Mouse (Mus musculus) intestine, embryonic 14.5 days (tissue): ENCODE data around the gene Cyp2d10. TPM values are rescaled to one million over a fixed set of nuclear protein-coding genes. Genes with fewer than 3 reads are reported as not detected.

Source experiments
- ATAC-seq: fragments of 200-750 bp; cut with Nextera tagmentation; replicated peaks from 2 replicates; pipeline ENCODE4 v1.8.0; 2017; ENCODE audit warnings: low read depth, moderate number of reproducible peaks, moderate TSS enrichment, moderate library complexity; ENCODE audit not compliant: low FRiP score, low TSS enrichment
- DNase-seq: peaks from one replicate; pipeline ENCODE4 v3.0.0-alpha.2; 2018; ENCODE audit warnings: low spot score
- H3K27ac ChIP-seq: fragments of 300-500 bp; sonication (generic); 2 replicates; pipeline ENCODE4 v1.5.1; 2014; ENCODE audit warnings: low read depth, mild to moderate bottlenecking, control low read depth
- H3K27me3 ChIP-seq: fragments of 300-500 bp; sonication (generic); replicated peaks from 2 replicates; pipeline ENCODE4 v1.6.1; 2014; ENCODE audit warnings: low read length, control low read depth; ENCODE audit not compliant: control insufficient read depth, insufficient read depth
- H3K36me3 ChIP-seq: fragments of 300-500 bp; sonication (generic); 2 replicates; pipeline ENCODE4 v1.6.1; 2014; ENCODE audit warnings: low read length, control low read depth; ENCODE audit not compliant: control insufficient read depth, insufficient read depth
- H3K4me1 ChIP-seq: fragments of 300-500 bp; sonication (generic); replicated peaks from 2 replicates; pipeline ENCODE4 v1.6.1; 2014; ENCODE audit warnings: low read length, control low read depth, mixed read lengths; ENCODE audit not compliant: control insufficient read depth, insufficient read depth
- H3K4me2 ChIP-seq: fragments of 300-500 bp; sonication (generic); 2 replicates; pipeline ENCODE4 v1.6.1; 2014; ENCODE audit warnings: low read length
- H3K4me3 ChIP-seq: fragments of 300-500 bp; sonication (generic); 2 replicates; pipeline ENCODE4 v1.5.1; 2014; ENCODE audit warnings: low read depth, low read length, control low read depth, mixed read lengths
- H3K9ac ChIP-seq: fragments of 300-500 bp; sonication (generic); 2 replicates; pipeline ENCODE4 v1.6.1; 2014; ENCODE audit warnings: mild to moderate bottlenecking, low read length
- H3K9me3 ChIP-seq: fragments of 300-500 bp; sonication (generic); 2 replicates; pipeline ENCODE4 v1.6.1; 2016; ENCODE audit warnings: low read length, control low read depth; ENCODE audit not compliant: control insufficient read depth
- whole genome bisulfite sequencing: fragments of 180-500 bp; shearing (Covaris S2); extraction: QIAGEN DNeasy Blood & Tissue Kit; methylation state at CpG from one replicate; pipeline ENCODE4 v1.1.7; 2014; 5-methylcytosine and 5-hydroxymethylcytosine counted together
- polyA plus RNA-seq: library from polyadenylated mRNA; unstranded; fragments of >200 nt; fragmentation: Nextera tagmentation; extraction: Ambion mirVana; gene quantifications from 2 replicates; pipeline ENCODE4 v1.2.1, GENCODE M21; 2014

Gene Cyp2d10
- polyA plus RNA-seq, 1 experiment from 2014 or later = not detected

DNA sequence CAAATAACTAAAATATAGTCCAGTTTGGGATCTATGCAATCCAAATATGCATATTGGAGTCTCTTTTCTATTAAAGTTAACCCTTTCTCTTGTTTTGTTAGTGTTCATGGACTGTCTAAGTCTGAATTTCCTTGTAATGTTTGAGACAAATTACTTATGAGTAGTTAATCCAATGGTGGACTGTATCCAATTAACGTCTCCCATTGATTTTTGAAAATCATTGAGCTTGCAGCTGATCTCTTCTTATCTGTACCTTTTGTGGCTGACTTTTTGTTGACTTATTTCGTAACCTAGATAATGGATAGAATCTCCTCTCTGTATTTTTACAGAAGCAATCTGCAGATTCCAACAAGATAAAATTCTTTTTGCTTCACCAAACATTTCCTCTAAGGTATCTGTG is 24.6 kb downstream of the Cyp2d10 start:
- Histone ChIP-seq H3K27ac (no peak overlapping the region), H3K27me3 (no peaks in the 10 kb centered on the region), H3K4me3 (no peak overlapping the region), H3K36me3 (no peaks in the 10 kb centered on the region), H3K9me3 (no peaks in the 10 kb centered on the region), H3K4me2 (no peak overlapping the region), H3K4me1 (peaks cover 23% of the 10 kb centered on the region; the same call in 1 of the 2 replicates), H3K9ac (no peak overlapping the region)
- no peak for ATAC-seq
- DNase-seq = no peak
- 87% methylated on average over 2 of the region's 2 CpGs for WGBS

DNA sequence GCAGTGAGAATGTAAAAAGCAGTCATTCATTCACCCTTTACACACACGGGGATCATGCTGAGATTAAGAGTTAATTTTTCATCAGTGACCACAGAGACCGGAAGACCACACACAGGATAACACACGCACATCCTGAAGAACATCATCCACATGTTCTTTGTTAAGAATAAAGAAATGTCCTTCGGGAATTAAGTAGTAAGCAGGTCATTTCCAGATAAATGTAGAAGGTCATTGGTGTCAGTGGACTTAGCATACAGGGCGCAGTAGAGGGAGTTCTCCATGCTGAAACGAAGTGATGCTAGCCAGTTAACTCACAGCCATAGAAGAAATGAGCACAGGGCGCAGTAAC is 26.3 kb downstream of the Cyp2d10 start:
- ATAC-seq = peak; percentile 20; the same call in 1 of the 2 replicates
- 22% methylated on average over 7 of the region's 7 CpGs for WGBS

DNA sequence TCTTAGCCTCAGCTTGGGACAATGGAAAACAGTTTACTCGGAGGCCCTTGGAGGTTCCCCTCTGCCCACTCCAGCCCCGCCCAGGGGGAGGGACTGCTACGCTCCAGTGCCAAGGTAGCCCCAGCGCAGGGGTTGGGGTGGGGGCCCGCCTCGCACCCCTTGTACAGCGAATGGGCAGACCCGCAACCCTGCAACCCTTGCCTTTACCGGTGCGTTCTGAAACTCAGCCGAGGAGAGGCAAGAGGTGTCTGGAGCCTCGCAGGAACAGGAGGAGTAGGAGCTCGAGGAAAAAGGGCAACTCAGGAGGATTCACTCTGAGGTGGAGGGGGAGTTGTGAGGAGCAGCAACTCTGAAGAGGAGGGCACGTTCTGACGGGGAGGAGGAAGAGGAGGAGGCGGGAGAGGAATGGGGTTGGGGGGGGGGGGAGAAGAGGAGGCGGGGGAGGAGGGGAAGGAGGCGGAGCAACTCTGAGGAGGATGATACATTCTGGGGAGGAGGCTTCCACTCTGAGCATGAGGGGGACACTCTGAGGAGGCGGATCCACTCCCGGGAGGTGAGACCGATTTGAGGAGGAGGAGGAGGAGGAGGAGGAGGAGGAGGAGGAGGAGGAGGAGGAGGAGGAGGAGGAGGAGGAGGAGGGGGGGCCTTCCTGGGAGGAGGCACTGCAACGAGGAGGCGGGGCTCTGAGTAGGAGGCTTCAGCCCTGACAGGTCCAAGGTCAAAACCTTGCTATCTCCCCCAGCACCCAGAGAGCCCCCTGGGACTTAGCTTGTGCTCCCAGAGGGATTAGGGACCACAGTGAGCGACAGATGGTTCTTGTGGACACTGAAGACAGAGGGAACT is 26.9 kb downstream of the Cyp2d10 start, which contains the start of gene Cyp2d22:
Gene Cyp2d22 (minus strand): TSS at position 390 of the 843 bp plus-strand sequence.
- H3K9ac ChIP-seq = peak within 1 kb of the TSS; percentile 50
- peak; percentile 68 for ATAC-seq
- H3K4me2 ChIP-seq = peak within 1 kb of the TSS; percentile 65
- DNase-seq = peak; percentile 76
- H3K36me3 ChIP-seq = no peaks in the 10 kb centered on the region
- H3K4me3 ChIP-seq = peak within 1 kb of the TSS; percentile 49
- peaks cover 23% of the 10 kb centered on the region; the same call in 1 of the 2 replicates for H3K4me1 ChIP-seq
- H3K27me3 ChIP-seq = no peaks in the 10 kb centered on the region
- H3K9me3 ChIP-seq = no peaks in the 10 kb centered on the region
- under 1% methylated on average over 19 of the region's 24 CpGs for WGBS
- peak within 1 kb of the TSS; percentile 87 for H3K27ac ChIP-seq

More for the DNA sequence above, 26.3 kb downstream of the Cyp2d10 start:
- peak; percentile 49 for DNase-seq
- no peaks in the 10 kb centered on the region for H3K27me3 ChIP-seq
- H3K27ac ChIP-seq = peak overlapping the region; percentile 54; the same call in 1 of the 2 replicates
- 0 out of 2 replicates have a peak overlapping the region, but pooled peaks have one; percentile 13 for H3K9ac ChIP-seq
- H3K4me2 ChIP-seq = peak overlapping the region; percentile 65
- H3K36me3 ChIP-seq = no peaks in the 10 kb centered on the region
- H3K9me3 ChIP-seq = no peaks in the 10 kb centered on the region
- peak overlapping the region; percentile 31 for H3K4me3 ChIP-seq
- peaks cover 23% of the 10 kb centered on the region; the same call in 1 of the 2 replicates for H3K4me1 ChIP-seq

GRCm38 (mm10) chr15:82379511-82379870 is 27.5 kb downstream of the Cyp2d10 start:
- Histone ChIP-seq H3K4me2 (peak overlapping the region; percentile 65), H3K27me3 (no peaks in the 10 kb centered on the region), H3K4me3 (peak overlapping the region; percentile 49), H3K9me3 (no peaks in the 10 kb centered on the region), H3K9ac (peak overlapping the region; percentile 50), H3K27ac (peak overlapping the region; percentile 87), H3K36me3 (no peaks in the 10 kb centered on the region), H3K4me1 (peaks cover 23% of the 10 kb centered on the region; the same call in 1 of the 2 replicates)
- 16% methylated on average over 7 of the region's 7 CpGs for WGBS
- DNase-seq (no peak), ATAC-seq (peak; percentile 54)

DNA sequence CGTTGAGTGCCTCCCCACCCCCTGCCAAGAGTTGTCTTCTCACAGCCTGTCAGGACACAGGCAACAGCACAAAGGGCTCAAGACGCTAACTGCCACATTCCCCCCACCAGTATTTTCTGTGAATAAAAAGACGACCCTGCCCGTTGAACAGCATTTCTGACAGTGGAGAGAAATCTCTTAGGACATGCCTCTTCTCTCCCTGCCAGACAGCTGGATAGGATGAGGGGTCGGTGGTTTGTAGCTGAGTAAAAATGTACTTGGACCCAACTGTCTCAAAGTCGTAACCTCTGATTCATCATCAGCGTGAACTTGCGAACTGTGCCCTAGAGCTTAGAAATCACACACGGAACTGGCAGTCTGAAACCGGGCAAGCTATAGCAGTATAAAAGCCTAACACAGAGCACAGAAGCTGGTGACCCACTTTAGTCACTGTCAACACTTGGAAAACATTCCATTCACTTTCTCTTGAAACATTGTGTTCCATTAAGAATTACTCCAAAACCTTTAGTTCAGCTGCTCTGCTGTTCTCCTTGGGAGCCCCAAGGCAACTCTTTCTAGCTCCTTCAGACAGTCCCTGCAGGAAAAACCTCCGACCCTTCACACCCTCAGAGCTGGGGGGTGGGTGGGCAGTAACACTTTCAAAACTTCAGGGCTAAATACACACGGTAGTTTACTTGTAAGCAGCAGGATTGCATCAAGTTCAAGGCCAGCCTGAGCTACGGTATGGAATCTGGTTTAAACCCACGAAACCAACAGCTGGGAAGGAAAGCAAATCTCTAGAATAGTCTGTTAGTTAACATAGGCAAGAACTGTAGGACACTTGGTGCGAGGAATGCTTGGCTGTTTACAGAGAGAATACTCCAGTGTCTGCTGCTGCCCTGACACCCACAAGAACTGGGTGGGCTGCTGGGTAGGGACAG is 28.5 kb downstream of the Cyp2d10 start:
- H3K9ac ChIP-seq = no peak overlapping the region
- no peaks in the 10 kb centered on the region for H3K27me3 ChIP-seq
- H3K4me3 ChIP-seq = no peak overlapping the region
- peak overlapping the region; percentile 87; the same call in 1 of the 2 replicates for H3K27ac ChIP-seq
- no peaks in the 10 kb centered on the region for H3K9me3 ChIP-seq
- WGBS = 39% methylated on average over 15 of the region's 15 CpGs
- 0 out of 2 replicates have a peak, but pooled peaks cover 6% of the 10 kb centered on the region for H3K36me3 ChIP-seq
- DNase-seq (peak; percentile 54), ATAC-seq (no peak)
- peak overlapping the region; percentile 65 for H3K4me2 ChIP-seq
- peaks cover 23% of the 10 kb centered on the region; the same call in 1 of the 2 replicates for H3K4me1 ChIP-seq

DNA sequence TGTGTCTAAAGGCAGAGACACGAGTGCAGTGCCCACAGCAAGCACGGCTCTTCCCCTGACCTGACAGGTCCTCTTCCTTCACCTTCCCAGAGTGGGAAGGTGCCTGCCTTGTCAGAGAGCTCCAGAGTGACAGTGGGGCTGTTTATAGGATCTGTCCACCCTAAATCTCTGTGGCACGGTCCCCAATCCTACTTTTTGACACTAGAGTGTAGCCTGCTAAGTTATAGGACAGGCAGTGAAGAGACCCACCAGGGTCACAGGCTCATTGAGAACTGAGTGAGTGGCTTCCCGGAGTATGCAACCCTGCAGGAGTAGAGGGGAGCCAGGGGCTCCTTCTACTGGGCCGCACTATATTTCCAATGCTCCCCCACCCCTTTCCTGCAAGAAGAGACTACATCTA is 29.3 kb downstream of the Cyp2d10 start:
- Histone ChIP-seq H3K4me3 (no peak overlapping the region), H3K27me3 (no peaks in the 10 kb centered on the region), H3K4me1 (peaks cover 23% of the 10 kb centered on the region; the same call in 1 of the 2 replicates), H3K27ac (no peak overlapping the region), H3K4me2 (no peak overlapping the region), H3K9ac (no peak overlapping the region), H3K36me3 (0 out of 2 replicates have a peak, but pooled peaks cover 6% of the 10 kb centered on the region), H3K9me3 (no peaks in the 10 kb centered on the region)
- DNase-seq (peak; percentile 48), ATAC-seq (no peak)
- WGBS = 66% methylated on average over 5 of the region's 5 CpGs

GRCm38 (mm10) chr15:82376393-82377138 is 30.4 kb downstream of the Cyp2d10 start:
- 75% methylated on average over 17 of the region's 17 CpGs for WGBS
- H3K27ac ChIP-seq = no peak overlapping the region
- peaks cover 23% of the 10 kb centered on the region; the same call in 1 of the 2 replicates for H3K4me1 ChIP-seq
- H3K27me3 ChIP-seq = no peaks in the 10 kb centered on the region
- H3K9me3 ChIP-seq = no peaks in the 10 kb centered on the region
- H3K9ac ChIP-seq = no peak overlapping the region
- no peak overlapping the region for H3K4me2 ChIP-seq
- ATAC-seq = no peak
- H3K4me3 ChIP-seq = no peak overlapping the region
- peak; percentile 45 for DNase-seq
- 0 out of 2 replicates have a peak, but pooled peaks cover 6% of the 10 kb centered on the region for H3K36me3 ChIP-seq
